Mouse (Mus musculus): ENCODE measurements around the gene Rpl12.

GRCm38 (mm10) chr2:32966689-32967631 is 5.6 kb downstream of the Rpl12 start:
- peak; percentile 52 for TF ChIP-seq CTCF (IDR thresholded peaks at IDR 0.05; ENCODE audit: insufficient read depth, low read length)
- peak; percentile 93 for TF ChIP-seq POLR2A (IDR thresholded peaks at IDR 0.05; ENCODE audit: borderline replicate concordance, extremely low read depth, low read depth, low read length)

All from lung, adult 2 months (tissue).